Mouse (Mus musculus): ENCODE measurements around the gene Ikzf1.

DNA sequence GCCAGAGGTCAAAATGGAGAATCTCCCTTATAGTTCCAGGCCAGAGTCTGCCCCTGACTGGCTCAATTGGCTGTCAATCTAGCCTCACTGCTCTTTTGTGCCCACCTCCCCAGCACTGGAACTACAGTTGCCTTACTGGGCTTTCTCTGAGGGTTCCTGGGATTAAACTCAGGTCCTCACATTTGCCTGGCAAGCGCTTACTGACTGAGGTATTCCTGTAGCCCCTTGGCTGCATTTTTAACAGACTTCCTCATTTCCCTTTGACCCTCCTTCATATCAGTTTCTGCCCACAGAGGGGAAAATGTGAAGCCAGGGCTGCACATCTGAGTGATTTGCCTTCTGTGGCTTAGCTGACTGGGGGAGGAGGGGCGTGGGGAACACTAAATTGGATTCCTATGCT is 9.3 kb downstream of the Ikzf1 start:
- TF ChIP-seq POU5F1 (IDR thresholded peaks at IDR 0.05; ENCODE audit: borderline replicate concordance, low read length) (no peak), NANOG (IDR thresholded peaks at IDR 0.05; ENCODE audit: borderline replicate concordance, low read length) (no peak)

Measured in E14TG2a.4 (cell line).